Mouse (Mus musculus) embryonic fibroblast, embryonic 13.5 days (primary cell): ENCODE results near the gene Wdfy1.

Experiments
- CTCF ChIP-seq: IDR thresholded peaks from 2 replicates; pipeline ENCODE4 v1.5.1; 2011; ENCODE audit warnings: mild to moderate bottlenecking, control low read depth, low read length, moderate library complexity, borderline replicate concordance; ENCODE audit not compliant: insufficient read depth
- POLR2A ChIP-seq: IDR thresholded peaks from 2 replicates; pipeline ENCODE4 v1.6.1; 2011; ENCODE audit warnings: low read depth, mild to moderate bottlenecking, control low read depth, low read length, moderate library complexity

- TF ChIP-seq CTCF: no peak
- no peak for TF ChIP-seq POLR2A
These were observed 48.1 kb upstream of the Wdfy1 start for GRCm38 (mm10) chr1:79823951-79824633.
